Mouse (Mus musculus) testis, adult 2 months (tissue): ENCODE data around the gene Saal1.

Experiments
- CTCF ChIP-seq: fragments of 200-500 bp; IDR thresholded peaks from 2 replicates; pipeline ENCODE4 v1.5.1; 2012; ENCODE audit warnings: low read depth, mild to moderate bottlenecking, inconsistent platforms, low read length, moderate library complexity; ENCODE audit not compliant: control insufficient read depth, insufficient read depth, insufficient replicate concordance
- POLR2A ChIP-seq: fragments of 200-500 bp; IDR thresholded peaks from 2 replicates; pipeline ENCODE4 v1.6.1; 2012; ENCODE audit warnings: low read depth, mild to moderate bottlenecking, inconsistent platforms, low read length, moderate library complexity; ENCODE audit not compliant: control insufficient read depth

DNA sequence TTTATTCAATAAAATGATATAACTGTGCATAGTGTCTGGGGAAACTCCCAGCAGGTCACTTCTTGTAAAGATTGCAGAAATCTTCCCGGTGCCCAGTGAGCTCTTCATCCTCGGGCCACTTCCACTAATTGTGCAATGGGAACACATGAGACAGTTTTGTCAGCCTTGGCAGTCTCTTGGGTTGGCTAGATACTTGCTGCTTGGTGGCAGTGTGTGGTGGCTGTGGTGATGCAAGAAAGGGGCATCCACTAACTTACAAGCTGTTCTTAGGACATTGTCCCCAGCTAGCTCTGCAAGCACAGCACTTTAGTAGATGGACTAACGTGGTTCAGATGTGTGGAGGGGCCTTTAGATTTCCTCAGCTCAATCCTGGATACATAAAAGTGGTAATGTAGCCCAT, 35.3 kb upstream of the Saal1 start:
- TF ChIP-seq CTCF = no peak
- TF ChIP-seq POLR2A = no peak
